Mouse (Mus musculus) mature B cell (primary cell): ENCODE results near the gene 2410015M20Rik.

Source experiments
- in situ Hi-C: fragments of 300-500 bp; cut with MboI; formaldehyde crosslinking; loops from 2 replicates; pipeline ENCODE4 v1.14.3; 2019

The 2410015M20Rik gene

DNA sequence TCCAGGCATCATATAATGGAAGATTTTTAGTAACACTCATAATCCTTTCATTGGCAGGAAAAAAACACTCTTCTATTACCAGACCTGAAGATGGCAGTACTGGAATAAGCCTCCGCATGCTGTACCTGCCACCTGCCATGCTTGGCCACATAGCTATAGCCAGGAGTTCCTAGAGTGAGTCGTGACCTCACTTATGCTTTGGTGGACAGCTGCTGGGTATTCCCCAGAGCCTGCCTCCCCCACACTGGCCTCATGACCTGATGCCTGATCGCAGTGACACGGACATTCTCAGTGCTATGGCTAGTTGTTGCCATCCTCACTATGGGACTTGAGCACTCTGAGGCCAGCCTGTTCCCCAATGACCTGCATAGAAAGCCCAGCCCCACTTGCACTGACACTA is 39.3 kb downstream of the 2410015M20Rik start:
- in situ Hi-C loops, result no loop called here

DNA sequence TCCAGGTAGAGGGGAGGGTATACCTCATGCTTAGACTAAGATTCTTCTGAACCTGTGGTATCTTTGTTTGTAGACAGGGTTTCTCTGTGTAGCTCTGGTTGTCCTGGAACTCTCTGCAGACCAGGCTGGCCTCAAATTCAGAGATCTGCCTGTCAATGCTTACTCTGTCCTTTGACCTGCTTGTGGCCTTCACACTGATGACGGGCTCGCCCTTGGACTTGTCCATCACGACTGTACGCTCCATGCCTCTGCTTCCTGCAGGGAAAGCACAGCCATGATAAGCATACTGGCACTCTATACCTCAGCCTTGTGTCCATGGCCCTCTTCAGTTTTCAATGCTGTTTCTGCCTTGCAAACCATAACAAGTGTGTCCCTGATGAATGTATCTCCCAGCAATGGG is 42.2 kb downstream of the 2410015M20Rik start:
- in situ Hi-C loops, result no loop called here

DNA sequence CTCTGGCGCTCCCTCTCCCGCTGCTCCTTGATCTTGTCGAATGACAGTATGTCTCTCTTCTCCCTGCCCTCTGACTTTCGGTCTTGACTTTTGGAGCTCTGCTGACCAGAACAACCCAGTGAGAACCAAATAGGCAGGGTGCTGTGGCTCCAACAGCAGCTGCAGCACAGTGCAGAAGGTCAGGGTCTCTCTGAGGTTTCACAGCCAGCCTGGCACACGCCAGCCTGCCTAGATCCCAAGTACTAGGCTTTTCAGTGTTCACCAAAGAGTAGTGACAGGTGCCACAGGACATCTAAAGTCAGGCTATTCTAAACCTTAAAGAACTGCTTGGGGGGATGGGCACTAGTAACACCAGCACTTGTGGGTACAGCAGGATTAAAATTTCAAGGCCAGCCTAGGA is 42.7 kb downstream of the 2410015M20Rik start:
- in situ Hi-C loops, result no loop called here

DNA sequence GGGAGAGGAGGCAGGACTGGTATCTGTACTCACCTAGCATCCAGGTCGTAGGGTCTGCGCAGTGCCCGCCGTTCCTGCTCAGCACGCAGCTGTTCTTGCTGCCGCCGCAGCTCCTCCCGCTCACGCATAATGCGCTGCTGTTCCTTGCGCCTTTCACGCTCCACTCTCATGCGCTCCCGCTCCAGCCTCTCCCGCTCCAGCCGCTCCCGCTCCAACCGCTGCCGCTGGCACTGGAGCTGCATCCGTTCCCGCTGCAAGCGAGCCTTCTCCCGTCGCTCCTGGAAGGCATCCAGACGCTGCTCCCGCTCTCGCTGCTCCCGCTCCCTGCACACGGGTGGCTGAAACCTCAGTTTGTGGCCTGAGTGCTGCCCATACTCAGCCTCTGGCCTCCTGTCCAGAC is 43.3 kb downstream of the 2410015M20Rik start:
- in situ Hi-C loops, result no loop called here

DNA sequence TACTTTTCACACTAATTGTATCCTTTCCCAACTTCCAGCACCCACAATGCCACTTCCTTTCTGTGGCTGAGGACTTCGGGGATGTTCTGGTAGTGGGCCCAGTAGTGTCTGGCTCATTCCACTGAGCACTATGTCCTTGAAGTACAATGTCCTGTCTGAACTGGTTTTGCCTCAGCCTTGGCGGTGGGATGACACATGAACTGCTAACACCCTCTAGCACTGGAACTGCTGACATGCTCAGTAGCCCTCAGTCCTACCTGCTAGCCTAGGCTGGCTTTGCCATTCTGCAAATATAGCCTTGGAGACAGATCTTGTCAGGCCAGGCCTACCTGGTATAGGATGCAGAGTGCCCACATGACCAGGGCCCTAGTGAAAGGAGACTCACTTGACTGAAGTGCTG is 47.7 kb downstream of the 2410015M20Rik start:
- in situ Hi-C loops, result no loop called here

DNA sequence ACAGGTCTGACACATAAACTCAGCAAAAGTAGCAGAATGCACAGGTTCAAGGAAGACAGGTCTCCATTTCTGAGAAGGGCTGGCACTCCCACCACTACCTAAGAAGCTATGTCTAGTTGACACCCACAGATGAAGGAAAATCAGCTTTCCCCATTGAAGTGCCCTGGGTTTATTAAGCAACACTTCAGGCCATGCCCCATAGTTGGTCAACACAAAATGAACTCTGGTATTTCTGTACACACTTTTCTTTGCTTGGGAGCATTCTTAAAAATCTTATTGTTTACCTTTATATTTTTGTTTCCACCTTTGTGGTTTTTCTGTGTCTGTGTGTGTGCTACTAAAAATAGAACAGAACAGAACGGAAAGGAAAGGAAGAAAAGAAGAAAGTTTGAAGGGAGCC is 49.4 kb downstream of the 2410015M20Rik start:
- in situ Hi-C loops, result no loop called here

DNA sequence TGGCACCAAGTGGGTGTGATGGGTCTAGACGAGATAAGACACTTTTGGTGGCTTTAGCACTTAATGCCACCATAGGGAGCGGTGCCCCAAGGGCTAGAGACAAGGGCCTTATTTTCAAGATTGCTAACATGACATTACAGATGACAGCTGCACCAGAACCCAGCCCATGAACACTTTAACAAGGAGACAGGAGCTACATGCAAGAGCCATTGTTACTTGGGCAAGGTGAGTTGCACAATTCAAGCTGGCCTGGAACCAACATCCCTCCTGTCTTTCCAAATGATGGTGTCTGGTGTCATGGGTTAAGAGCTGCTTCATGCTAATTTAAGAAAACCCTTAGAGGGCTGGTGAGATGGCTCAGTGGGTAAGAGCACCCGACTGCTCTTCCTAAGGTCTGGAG is 50.2 kb downstream of the 2410015M20Rik start:
- in situ Hi-C loops, result no loop called here

DNA sequence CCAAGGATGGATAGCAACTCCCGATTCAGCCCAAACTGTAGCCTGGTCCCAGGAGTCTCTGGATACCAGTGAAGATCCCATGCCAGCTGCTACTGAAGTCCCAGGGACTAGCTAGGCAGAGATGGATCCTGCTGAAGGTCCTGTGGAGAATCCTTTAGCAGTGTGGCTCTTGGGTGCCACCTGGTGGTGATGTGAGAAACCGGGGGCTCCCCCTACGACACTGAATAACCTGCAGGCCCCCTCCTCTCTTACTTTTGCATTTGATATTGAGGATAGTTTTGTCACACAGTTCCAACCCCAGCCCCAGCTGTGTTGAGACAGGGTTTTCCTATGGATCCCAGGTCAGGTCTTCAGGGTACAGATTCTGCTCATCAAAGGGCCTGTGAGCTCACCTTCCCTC is 51.1 kb downstream of the 2410015M20Rik start:
- in situ Hi-C loops, result no loop called here
